Mouse (Mus musculus) thymus, adult 18-20 months (tissue): ENCODE measurements around the gene Cdk13.
A peak's percentile ranks its signal among the peaks of the same experiment; 100 is the strongest.

Experiments
- DNase-seq, 2 experiments: peaks; one replicate each; pipeline ENCODE4 v3.0.0; 2022; ENCODE audit warnings: mixed read lengths in 2 of 2

Gene Cdk13

DNA sequence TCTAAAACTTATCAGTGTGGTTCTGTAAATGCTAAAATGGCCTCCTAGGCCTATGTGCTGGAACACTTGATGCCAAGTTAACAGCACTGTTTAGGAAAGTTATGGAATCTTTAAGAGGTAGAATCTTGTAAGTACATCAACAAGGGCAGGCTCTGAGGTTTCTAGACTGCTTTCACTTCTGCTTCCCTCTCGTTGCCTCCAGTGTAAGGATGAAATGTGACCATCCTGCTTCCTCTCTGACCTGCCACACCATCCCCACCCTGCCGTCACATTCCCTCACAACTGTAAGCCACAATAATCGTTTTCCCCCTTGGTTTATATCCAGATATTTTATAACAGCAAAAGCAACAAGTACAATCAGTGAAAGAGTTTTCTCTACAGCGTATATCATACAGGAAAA, 49.9 kb downstream of the Cdk13 start:
- DNase-seq = no peak

- DNase-seq = no peak
Observed at GRCm38 (mm10) chr13:17728798-17729197, 76.1 kb downstream of the Cdk13 start.

GRCm38 (mm10) chr13:17727922-17728321, 77.0 kb downstream of the Cdk13 start:
- no peak for DNase-seq

DNA sequence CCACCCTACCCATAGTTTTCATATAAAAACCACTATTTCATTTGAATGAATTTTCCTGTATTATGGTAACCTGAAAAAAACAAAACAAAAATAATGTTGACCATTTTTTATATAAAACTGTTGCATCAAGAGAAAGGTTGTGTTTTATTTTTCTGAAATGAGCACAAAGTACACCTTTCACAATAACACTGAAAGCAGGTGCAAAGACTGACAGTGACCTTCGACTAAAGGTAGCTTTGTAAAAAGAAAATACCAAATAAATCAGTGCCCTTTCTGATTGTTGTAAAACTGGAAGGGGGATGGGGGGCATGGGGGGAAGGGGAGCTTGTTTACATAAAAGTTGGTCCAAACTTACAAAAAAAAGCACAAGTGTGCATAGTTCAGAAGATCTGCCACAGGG, 87.5 kb downstream of the Cdk13 start:
- DNase-seq = no peak

GRCm38 (mm10) chr13:17708784-17709311, 96.0 kb downstream of the Cdk13 start:
- no peak for DNase-seq

GRCm38 (mm10) chr13:17705188-17705826, 99.6 kb downstream of the Cdk13 start:
- no peak for DNase-seq

- no peak for DNase-seq
Observed at GRCm38 (mm10) chr13:17702311-17702710, 102.6 kb downstream of the Cdk13 start.

GRCm38 (mm10) chr13:17701322-17701721, 103.6 kb downstream of the Cdk13 start:
- no peak for DNase-seq

DNA sequence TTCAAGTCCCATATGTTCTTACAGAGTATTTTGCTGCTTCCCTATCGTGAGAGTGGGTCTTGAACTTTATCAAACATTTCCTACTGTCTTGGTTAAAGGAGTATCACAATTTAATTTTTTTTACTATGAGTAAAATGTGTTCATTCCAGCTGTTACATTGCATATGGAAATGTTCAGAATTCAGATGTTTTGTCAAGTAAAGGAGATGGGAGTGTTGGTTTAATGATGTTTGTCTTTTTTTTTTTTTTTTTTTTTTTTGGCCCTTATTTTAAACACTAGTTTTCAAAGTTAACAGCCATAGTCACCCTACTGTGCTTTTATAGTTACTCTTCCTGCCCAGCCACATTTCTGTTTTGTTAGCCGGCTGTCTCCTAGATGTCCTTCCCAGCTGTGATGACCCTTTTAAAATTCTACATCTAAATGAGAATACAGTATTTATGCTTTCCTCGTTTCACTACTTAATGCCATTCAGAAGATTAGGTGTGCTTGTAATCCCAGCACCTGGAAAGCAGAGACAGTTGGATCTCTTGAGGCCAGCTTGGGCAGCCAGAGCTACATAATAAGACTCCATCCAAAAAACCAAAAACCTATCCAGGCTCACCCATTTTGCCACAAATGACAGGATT, 104.7 kb downstream of the Cdk13 start:
- no peak for DNase-seq

DNA sequence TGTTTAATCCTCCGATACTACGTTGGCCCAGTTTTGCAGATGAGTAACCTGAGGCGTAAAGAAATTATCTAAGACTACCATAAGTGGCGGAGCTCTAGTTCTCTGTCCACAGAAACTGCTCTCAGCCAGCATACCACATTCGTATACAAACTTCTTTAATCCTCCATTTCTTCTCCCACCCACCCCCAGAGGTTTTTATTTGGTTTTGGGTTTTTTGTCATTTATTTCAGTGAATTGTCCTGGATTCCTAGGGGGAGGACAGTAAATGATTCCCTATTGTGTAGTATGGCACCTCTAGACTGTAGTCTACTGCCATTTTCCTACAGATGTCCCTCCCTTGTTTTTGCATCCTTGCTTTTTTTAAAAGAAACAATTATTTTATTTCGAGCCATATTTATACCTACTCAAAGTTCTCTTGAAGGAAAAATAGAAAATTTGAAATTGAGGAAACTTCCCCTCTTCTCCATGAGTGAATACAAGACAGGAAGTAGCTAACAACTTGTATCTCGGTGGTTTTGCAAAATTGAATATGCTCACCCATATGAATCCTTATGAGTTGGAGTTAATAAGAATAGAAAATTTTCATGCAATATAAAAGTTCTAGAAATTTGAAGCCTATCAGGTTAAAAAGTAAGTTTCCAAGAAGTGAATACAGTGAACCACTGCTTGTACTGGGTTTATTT, 108.9 kb downstream of the Cdk13 start:
- no peak for DNase-seq

- peak; percentile 100 for DNase-seq
Observed at GRCm38 (mm10) chr13:17694911-17695699, 109.8 kb downstream of the Cdk13 start, which contains the start of the genes Mplkip and Sugct. Gene Mplkip (plus strand): TSS chr13:17695192. Gene Sugct (minus strand): TSS chr13:17695553.

- no peak for DNase-seq
Observed at GRCm38 (mm10) chr13:17694414-17694813, 110.5 kb downstream of the Cdk13 start.

GRCm38 (mm10) chr13:17693816-17694215, 111.1 kb downstream of the Cdk13 start:
- peak in 1 of 2 experiments; percentile 4 for DNase-seq

- no peak for DNase-seq
Observed at GRCm38 (mm10) chr13:17691436-17691835, 113.5 kb downstream of the Cdk13 start.

- DNase-seq = no peak
Observed at GRCm38 (mm10) chr13:17690686-17691085, 114.2 kb downstream of the Cdk13 start.

GRCm38 (mm10) chr13:17689461-17689860, 115.4 kb downstream of the Cdk13 start:
- DNase-seq = no peak

DNA sequence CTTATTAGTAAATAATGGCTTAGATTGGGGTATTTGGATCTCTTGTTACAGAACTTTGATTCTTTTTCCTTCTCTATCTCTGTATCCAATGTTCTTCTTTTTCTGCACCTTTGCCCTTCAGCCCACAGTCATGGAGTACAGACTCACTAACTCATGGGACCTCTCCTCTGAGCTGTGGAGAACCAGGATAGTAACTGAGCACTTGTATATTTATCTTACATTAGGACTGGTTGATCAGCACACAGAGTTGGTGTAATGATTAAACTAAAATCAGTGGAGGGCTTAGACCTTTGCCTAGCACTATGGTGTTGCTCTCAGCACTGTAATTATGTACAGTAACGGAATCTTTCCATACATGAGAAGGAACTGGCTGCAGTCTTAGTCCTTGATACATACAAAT, 133.8 kb downstream of the Cdk13 start:
- no peak for DNase-seq

- DNase-seq = no peak
Observed at GRCm38 (mm10) chr13:17667380-17667779, 137.5 kb downstream of the Cdk13 start.
